ENCODE assay signal across 17 mouse cellular contexts in genomic region chr9:29866101-29866500, GRCm38 (mm10).
"Had no signal": no experiment of that assay in that cellular context is flagged by ENCODE, and none has a peak within 500 bp of the region (broad histone marks: within the 10 kb centered on the region; RNA-seq: fewer than 3 reads in every experiment).

No protein-coding gene starts in this region.

- H3K27me3 ChIP-seq: kidney, embryonic 15.5 days; liver, embryonic 13.5 days; neural tube, embryonic 12.5 days had no signal

- H3K9ac ChIP-seq: kidney, embryonic 15.5 days; liver, embryonic 13.5 days; midbrain, embryonic 13.5 days; neural tube, embryonic 12.5 days had no signal

- H3K4me3 ChIP-seq: kidney, embryonic 15.5 days; left cerebral cortex, adult 2 months; liver, embryonic 13.5 days; midbrain, embryonic 13.5 days; neural tube, embryonic 12.5 days had no signal

- H3K4me1 ChIP-seq: liver, embryonic 13.5 days had no signal

- H3K4me2 ChIP-seq: kidney, embryonic 15.5 days; liver, embryonic 13.5 days; midbrain, embryonic 13.5 days; neural tube, embryonic 12.5 days had no signal

- H3K9me3 ChIP-seq: kidney, embryonic 15.5 days; liver, embryonic 13.5 days; midbrain, embryonic 13.5 days; neural tube, embryonic 12.5 days had no signal

- H3K27ac ChIP-seq: kidney, embryonic 15.5 days; left cerebral cortex, adult 2 months; liver, embryonic 13.5 days had no signal

- H3K36me3 ChIP-seq: kidney, embryonic 15.5 days; liver, embryonic 13.5 days; midbrain, embryonic 13.5 days; neural tube, embryonic 12.5 days had no signal

- DNase-seq: kidney, adult 8-10 months; kidney, postnatal 10 days; kidney, postnatal 36 days; layer of hippocampus, postnatal 36 days; liver, embryonic 13.5 days; lung, adult 2 months; lung, postnatal 14 days; lung, postnatal 4 days; retina, postnatal 1 day; right cerebral cortex, postnatal 25 days; spleen, adult 18-20 months; thymus, adult 18-20 months; thymus, postnatal 4 days had no signal
